Mouse (Mus musculus) limb, embryonic 10.5 days (tissue): ENCODE results near the gene Kcnt2. TPM values are rescaled to one million over a fixed set of nuclear protein-coding genes. Genes with fewer than 3 reads are reported as not detected.

Source experiments
- DNase-seq: peaks from one replicate; pipeline ENCODE4 v3.0.0-alpha.2; 2017; ENCODE audit warnings: low spot score
- H3K27ac ChIP-seq: fragments of 300-500 bp; sonication (generic); 2 replicates; pipeline ENCODE4 v1.5.1; 2016; ENCODE audit warnings: mild to moderate bottlenecking
- H3K27me3 ChIP-seq: fragments of 300-500 bp; sonication (generic); 2 replicates; pipeline ENCODE4 v1.6.1; 2016; ENCODE audit warnings: low read depth, mild to moderate bottlenecking; ENCODE audit not compliant: poor library complexity, severe bottlenecking
- H3K36me3 ChIP-seq: fragments of 300-500 bp; sonication (generic); 2 replicates; pipeline ENCODE4 v1.6.1; 2016; ENCODE audit warnings: mild to moderate bottlenecking, moderate library complexity
- H3K4me1 ChIP-seq: fragments of 300-500 bp; sonication (generic); 2 replicates; pipeline ENCODE4 v1.6.1; 2016
- H3K4me3 ChIP-seq: fragments of 300-500 bp; sonication (generic); 2 replicates; pipeline ENCODE4 v1.5.1; 2016; ENCODE audit warnings: mild to moderate bottlenecking, moderate library complexity
- H3K9me3 ChIP-seq: fragments of 300-500 bp; sonication (generic); replicated peaks from 2 replicates; pipeline ENCODE4 v1.6.1; 2016; ENCODE audit warnings: mild to moderate bottlenecking
- WGBS: fragments of 180-500 bp; shearing (Covaris S2); methylation state at CpG from one replicate; pipeline ENCODE4 v1.1.7; 2016; 5-methylcytosine and 5-hydroxymethylcytosine counted together
- polyA plus RNA-seq: library from polyadenylated mRNA; unstranded; fragments of >200 nt; fragmentation: Nextera tagmentation; extraction: Ambion mirVana; gene quantifications from 2 replicates; pipeline ENCODE4 v1.2.1, GENCODE M21; 2016

Kcnt2 gene
- polyA plus RNA-seq, 1 experiment from 2014 or later, result 1.1 TPM

DNA sequence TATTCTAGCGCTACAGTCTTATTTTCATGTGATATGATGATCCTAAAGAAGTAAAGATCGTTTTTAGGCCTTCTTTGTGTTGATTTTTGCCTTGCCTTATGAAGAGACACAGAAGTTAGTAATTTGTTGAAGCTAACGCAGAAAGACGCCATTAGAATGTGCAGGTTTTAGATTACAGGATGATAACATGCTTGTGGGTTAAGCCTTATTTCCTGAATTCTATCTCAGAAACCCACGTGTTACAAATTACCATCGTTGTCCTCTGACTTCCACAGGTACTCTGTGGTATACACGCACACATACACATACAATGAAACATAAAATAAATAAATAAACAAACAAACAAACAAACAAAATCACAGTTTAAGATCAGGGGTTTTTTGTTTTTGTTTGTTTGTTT, 326.2 kb downstream of the Kcnt2 start:
- Histone ChIP-seq H3K27me3 (no peaks in the 10 kb centered on the region), H3K4me3 (no peak overlapping the region), H3K9me3 (no peaks in the 10 kb centered on the region), H3K36me3 (no peaks in the 10 kb centered on the region), H3K27ac (no peak overlapping the region), H3K4me1 (no peaks in the 10 kb centered on the region)
- no peak for DNase-seq
- 85% methylated on average over 7 of the region's 7 CpGs for WGBS

DNA sequence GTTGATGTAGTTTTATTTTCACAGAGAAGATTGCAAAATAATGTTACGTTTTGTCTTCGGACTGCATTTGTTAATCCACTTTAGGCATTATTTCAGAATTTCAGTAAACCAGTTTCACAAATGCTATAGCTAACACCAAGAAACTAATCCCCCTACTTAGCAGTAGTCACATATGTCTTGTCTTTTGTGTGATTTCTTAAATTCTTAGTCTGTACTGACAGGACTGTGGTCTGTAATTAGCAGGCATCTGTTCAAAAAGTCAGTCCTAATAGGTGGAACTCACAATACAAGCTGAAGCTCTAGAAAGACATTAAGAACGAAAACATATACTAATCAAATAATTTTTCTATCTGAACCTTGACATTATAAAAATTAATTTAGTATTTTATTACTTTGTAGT, 332.6 kb downstream of the Kcnt2 start:
- Histone ChIP-seq H3K9me3 (no peaks in the 10 kb centered on the region), H3K4me1 (no peaks in the 10 kb centered on the region), H3K27ac (no peak overlapping the region), H3K4me3 (no peak overlapping the region), H3K27me3 (no peaks in the 10 kb centered on the region), H3K36me3 (no peaks in the 10 kb centered on the region)
- DNase-seq, result no peak
- 94% methylated on average over 3 of the region's 3 CpGs for WGBS

DNA sequence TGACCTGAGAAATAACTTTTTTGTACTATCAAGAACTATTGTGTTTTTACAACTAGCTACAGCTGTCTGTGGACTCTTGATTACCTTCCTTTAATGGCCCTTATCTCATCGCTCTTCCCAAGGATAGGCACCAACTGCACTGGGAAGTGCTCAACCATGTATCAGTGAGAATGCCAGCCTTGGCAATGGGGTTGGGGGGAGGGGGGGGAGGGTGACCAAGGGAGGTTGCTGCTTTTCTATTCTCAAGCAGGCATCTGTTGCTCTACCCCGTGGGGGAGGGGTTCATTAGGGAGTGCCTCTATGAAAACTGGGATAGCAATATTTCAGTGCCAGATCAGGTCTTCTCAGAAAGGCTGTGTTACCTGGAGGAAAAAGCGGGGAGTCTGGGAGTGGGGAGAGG, 342.3 kb downstream of the Kcnt2 start:
- no peaks in the 10 kb centered on the region for H3K36me3 ChIP-seq
- no peak overlapping the region for H3K4me3 ChIP-seq
- H3K27me3 ChIP-seq, result no peaks in the 10 kb centered on the region
- whole genome bisulfite sequencing, result 77% methylated on average over 3 of the region's 3 CpGs
- no peak for DNase-seq
- H3K27ac ChIP-seq, result no peak overlapping the region
- no peaks in the 10 kb centered on the region for H3K9me3 ChIP-seq
- H3K4me1 ChIP-seq, result no peaks in the 10 kb centered on the region

DNA sequence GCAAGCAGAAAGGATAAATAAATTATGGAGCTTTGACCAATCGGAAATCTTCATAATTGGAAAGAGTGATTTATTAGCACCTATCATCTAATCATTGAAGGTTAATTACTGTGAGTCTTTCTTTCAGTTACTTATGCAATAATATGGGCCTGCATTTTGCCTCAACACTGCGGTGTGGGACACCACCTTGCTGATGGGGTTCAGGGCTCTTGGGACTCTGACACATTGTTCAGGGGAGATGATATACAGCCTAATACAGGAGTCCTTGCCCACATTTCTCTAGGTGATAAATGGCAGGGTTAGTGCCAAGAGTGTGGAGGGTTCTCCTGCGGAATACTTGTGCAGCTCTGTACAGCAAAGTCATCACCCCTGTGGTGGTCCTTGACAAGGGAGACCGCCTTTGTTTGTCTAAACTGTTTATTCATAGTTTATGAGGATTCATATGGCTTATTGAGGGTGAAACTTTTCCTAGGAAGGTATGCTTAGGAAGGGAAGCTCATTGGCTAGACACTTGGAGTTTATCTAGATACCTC, 362.9 kb downstream of the Kcnt2 start:
- 91% methylated on average over 4 of the region's 4 CpGs for WGBS
- Histone ChIP-seq H3K4me3 (no peak overlapping the region), H3K4me1 (no peaks in the 10 kb centered on the region), H3K36me3 (no peaks in the 10 kb centered on the region), H3K27ac (no peak overlapping the region), H3K9me3 (no peaks in the 10 kb centered on the region), H3K27me3 (no peaks in the 10 kb centered on the region)
- DNase-seq, result no peak

DNA sequence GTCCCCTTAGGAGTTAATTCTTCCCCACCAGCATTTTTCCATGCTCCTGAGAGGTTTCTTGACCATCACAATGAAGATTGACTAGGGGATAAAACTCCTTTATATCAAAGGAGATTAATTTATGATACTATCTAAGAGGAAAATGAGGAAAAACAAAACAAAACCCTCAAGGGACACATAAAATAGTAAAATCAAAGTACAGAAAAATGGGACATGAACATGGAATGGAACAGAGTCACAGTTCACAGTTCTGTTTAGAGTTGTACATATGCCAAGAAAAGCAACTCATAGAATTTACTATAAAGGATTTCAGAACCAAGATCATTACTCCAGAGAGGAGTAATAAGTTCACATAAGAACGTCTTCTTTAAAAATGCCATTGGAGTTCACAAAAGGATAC, 367.1 kb downstream of the Kcnt2 start:
- Histone ChIP-seq H3K4me1 (no peaks in the 10 kb centered on the region), H3K9me3 (no peaks in the 10 kb centered on the region), H3K36me3 (no peaks in the 10 kb centered on the region), H3K27ac (no peak overlapping the region), H3K27me3 (no peaks in the 10 kb centered on the region), H3K4me3 (no peak overlapping the region)
- DNase-seq, result no peak
- WGBS, result 80% methylated on average over 1 of the region's 1 CpGs

DNA sequence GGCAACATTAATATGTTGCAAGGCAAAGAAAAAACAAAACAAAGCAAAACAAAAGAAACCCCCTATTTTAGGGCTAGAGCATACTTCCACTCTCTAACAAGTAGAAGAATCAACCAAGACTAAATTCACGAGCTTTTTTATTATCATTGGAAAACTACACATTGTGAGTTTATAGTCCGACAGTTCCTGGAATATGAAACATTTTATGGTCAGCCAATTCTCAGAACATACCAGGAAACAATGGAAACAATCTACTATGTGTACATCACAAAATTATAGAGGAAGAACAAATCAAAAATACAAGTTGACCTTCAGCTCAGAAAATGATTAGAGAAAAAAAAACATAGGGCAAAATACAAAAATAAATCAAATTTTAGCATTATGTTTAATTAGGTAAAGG, 368.9 kb downstream of the Kcnt2 start:
- Histone ChIP-seq H3K9me3 (no peaks in the 10 kb centered on the region), H3K4me1 (no peaks in the 10 kb centered on the region), H3K4me3 (no peak overlapping the region), H3K36me3 (no peaks in the 10 kb centered on the region), H3K27ac (no peak overlapping the region), H3K27me3 (no peaks in the 10 kb centered on the region)
- no peak for DNase-seq
- 87% methylated on average over 2 of the region's 2 CpGs for WGBS

DNA sequence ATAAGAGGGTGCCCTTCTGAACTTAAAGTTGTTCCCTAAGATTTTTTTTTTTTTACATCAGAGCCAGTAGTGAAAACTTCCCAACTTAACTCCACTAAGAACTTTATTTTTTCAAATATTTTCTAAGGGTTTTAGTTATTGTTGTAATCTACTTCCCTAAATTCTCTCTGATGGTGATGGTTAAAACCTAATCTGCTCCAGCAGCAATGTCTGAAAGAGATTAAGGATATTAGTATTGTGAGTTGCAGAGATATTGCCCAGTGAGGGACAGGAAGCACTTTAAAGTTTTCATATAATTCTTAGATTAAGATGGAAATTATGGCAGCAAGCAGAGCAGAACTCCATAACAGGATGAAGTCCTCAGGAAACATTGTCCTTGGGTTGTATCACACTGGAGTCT, 372.2 kb downstream of the Kcnt2 start:
- no peaks in the 10 kb centered on the region for H3K36me3 ChIP-seq
- no peaks in the 10 kb centered on the region for H3K4me1 ChIP-seq

DNA sequence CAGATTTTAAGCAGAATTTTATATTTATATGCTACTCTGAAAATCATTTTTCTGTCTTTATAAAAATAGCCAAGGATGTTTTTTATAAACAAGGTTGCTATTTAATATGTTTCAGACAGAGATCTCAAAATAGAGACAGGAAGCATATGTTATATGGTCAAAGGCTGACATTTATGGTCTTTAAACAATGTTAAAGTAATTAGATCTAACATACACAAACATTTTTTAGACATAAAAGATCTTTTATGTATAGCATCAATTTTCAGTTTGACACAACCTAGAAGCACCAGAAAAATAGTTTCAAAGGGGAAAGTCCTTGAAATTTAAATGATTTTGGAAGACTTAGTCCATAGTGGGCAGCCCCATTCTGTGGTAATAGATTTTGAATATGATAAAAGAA, 379.0 kb downstream of the Kcnt2 start:
- H3K4me3 ChIP-seq, result no peak overlapping the region
- H3K27me3 ChIP-seq, result no peaks in the 10 kb centered on the region
- no peak for DNase-seq
- H3K36me3 ChIP-seq, result no peaks in the 10 kb centered on the region
- no peaks in the 10 kb centered on the region for H3K4me1 ChIP-seq
- H3K27ac ChIP-seq, result no peak overlapping the region
- no peaks in the 10 kb centered on the region for H3K9me3 ChIP-seq

More for the DNA sequence above, 372.2 kb downstream of the Kcnt2 start:
- H3K4me3 ChIP-seq, result no peak overlapping the region
- no peaks in the 10 kb centered on the region for H3K9me3 ChIP-seq
- no peaks in the 10 kb centered on the region for H3K27me3 ChIP-seq
- no peak for DNase-seq
- no peak overlapping the region for H3K27ac ChIP-seq

DNA sequence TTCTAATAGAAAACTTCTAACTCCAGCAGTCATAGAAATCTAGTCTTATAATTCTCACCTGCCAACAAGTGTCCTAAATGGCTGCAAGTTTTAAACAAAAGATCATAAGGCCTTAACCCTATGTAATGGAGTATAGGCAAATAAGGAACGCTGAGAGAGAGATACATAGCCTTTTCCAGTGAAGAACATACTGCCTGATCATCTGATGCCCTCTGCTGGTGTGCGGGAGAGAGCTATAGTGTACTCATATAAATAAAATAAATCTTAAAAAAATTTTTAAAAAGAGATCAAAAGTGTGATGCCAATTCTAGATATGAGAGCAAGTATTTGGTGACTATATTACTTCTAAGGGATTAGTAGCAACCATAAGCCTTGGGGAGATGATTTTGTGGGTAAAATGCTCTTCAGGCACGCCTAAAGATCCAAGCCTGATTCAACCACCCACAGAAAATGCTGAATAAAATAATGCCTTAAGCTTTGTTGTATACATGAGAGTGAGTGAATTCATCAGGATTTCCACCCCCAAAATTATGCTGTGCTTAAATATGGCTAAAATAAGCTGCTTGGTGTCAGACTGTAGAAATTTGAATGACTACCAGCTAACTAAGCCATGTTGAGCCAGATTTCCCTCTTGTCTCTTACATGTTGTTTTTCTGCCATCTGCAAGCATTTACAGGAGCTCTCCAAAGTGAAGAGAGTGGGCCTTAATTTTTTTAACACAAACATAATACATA, 413.8 kb downstream of the Kcnt2 start:
- H3K27ac ChIP-seq, result no peak overlapping the region
- H3K27me3 ChIP-seq, result no peaks in the 10 kb centered on the region
- no peaks in the 10 kb centered on the region for H3K9me3 ChIP-seq
- no peak overlapping the region for H3K4me3 ChIP-seq
- 69% methylated on average over 3 of the region's 3 CpGs for WGBS
- no peaks in the 10 kb centered on the region for H3K4me1 ChIP-seq
- no peak for DNase-seq
- no peaks in the 10 kb centered on the region for H3K36me3 ChIP-seq

DNA sequence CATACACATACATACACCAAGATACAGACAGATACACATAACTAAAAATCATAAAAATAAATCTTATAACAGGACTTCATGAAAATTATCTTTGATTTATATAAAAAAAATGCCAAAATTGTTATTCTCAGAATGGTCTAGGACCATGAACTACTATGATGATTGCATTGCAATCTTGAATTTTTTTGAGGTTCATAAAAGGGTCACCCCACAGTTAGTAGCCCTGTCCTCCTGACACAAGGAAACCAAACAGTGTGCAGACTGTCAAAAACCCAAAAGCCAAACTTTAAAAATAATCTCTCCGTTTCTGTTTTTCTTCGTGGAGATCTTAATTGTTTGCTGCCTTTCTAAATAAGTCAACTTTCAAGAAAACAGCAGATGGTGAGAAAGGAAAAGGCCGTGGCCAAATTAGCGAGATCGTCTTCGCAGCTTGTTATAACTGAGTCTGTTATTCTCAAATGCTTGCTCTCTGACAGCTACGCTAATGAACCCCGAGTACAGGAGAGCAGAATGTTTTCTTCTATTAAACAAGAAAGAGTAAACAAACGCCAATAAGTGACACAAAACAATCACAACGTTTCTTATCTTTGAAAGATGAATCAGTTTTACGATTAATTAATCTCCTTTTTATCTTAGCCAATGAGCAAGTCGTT, 414.9 kb downstream of the Kcnt2 start:
- Histone ChIP-seq H3K4me3 (no peak overlapping the region), H3K4me1 (no peaks in the 10 kb centered on the region), H3K36me3 (no peaks in the 10 kb centered on the region), H3K9me3 (no peaks in the 10 kb centered on the region), H3K27ac (no peak overlapping the region), H3K27me3 (no peaks in the 10 kb centered on the region)
- DNase-seq, result no peak
- WGBS, result 57% methylated on average over 12 of the region's 12 CpGs

DNA sequence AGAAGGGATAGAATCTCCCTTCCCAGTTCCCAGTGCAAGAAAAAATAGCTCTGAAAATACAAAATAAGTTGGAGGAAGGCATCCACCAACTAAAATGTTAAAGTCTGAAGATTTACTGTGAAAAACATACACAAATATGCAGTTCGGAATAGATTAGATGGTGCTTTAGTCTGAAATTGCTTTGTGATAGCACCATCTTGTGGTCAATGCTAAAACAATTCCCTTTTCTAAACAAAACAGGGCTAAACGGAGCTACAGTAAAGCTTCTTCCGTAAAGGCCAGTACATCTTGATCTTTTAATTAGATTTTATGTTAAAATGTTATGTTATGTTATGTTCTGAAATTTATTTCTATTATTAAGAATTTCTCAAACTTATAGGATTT, 415.4 kb downstream of the Kcnt2 start:
- H3K4me3 ChIP-seq, result no peak overlapping the region
- H3K9me3 ChIP-seq, result no peaks in the 10 kb centered on the region
- no peaks in the 10 kb centered on the region for H3K27me3 ChIP-seq
- H3K27ac ChIP-seq, result no peak overlapping the region
- no peaks in the 10 kb centered on the region for H3K36me3 ChIP-seq
- 44% methylated on average over 3 of the region's 3 CpGs for WGBS
- no peaks in the 10 kb centered on the region for H3K4me1 ChIP-seq
- DNase-seq, result no peak
